Mouse (Mus musculus) liver, postnatal 0 days (tissue): ENCODE measurements around the gene Spata16. TPM values are rescaled to one million over a fixed set of nuclear protein-coding genes. Genes with fewer than 3 reads are reported as not detected.

Experiments used
- ATAC-seq: fragments of 200-750 bp; cut with Nextera tagmentation; 2 replicates; pipeline ENCODE4 v1.8.0; 2017; ENCODE audit warnings: mild to moderate bottlenecking, moderate library complexity
- DNase-seq: peaks from one replicate; pipeline ENCODE4 v3.0.0-alpha.2; 2016
- H3K27ac ChIP-seq: fragments of 300-500 bp; sonication (generic); 2 replicates; pipeline ENCODE4 v1.5.1; 2014; ENCODE audit warnings: antibody characterized with exemption, moderate library complexity, mild to moderate bottlenecking, low read depth
- H3K27me3 ChIP-seq: fragments of 300-500 bp; sonication (generic); 2 replicates; pipeline ENCODE4 v1.6.1; 2014; ENCODE audit warnings: low read length, control low read depth, mixed read lengths; ENCODE audit not compliant: insufficient read depth
- H3K36me3 ChIP-seq: fragments of 300-500 bp; sonication (generic); replicated peaks from 2 replicates; pipeline ENCODE4 v1.6.1; 2014; ENCODE audit warnings: mild to moderate bottlenecking, control low read depth, low read length, moderate library complexity, mixed read lengths; ENCODE audit not compliant: insufficient read depth
- H3K4me1 ChIP-seq: fragments of 300-500 bp; sonication (generic); 2 replicates; pipeline ENCODE4 v1.6.1; 2014; ENCODE audit warnings: antibody characterized with exemption, mild to moderate bottlenecking, control low read depth; ENCODE audit not compliant: insufficient read depth
- H3K4me2 ChIP-seq: fragments of 300-500 bp; sonication (generic); 2 replicates; pipeline ENCODE4 v1.6.1; 2014; ENCODE audit warnings: low read depth, mild to moderate bottlenecking, low read length, moderate library complexity, mixed read lengths
- H3K4me3 ChIP-seq: fragments of 300-500 bp; sonication (generic); 2 replicates; pipeline ENCODE4 v1.5.1; 2014; ENCODE audit warnings: low read depth, low read length
- H3K9ac ChIP-seq: fragments of 300-500 bp; sonication (generic); replicated peaks from 2 replicates; pipeline ENCODE4 v1.6.1; 2014; ENCODE audit warnings: mild to moderate bottlenecking, moderate library complexity
- H3K9me3 ChIP-seq: fragments of 300-500 bp; sonication (generic); 2 replicates; pipeline ENCODE4 v1.6.1; 2016; ENCODE audit warnings: mild to moderate bottlenecking, control low read depth, low read length, mixed read lengths
- CTCF ChIP-seq: sonication (generic); IDR thresholded peaks from 2 replicates; pipeline ENCODE4 v1.5.1; 2016; ENCODE audit warnings: antibody characterized with exemption, low read depth
- EP300 ChIP-seq: IDR thresholded peaks from 2 replicates; pipeline ENCODE4 v1.6.1; 2016; ENCODE audit warnings: antibody characterized with exemption, low read depth, mild to moderate bottlenecking
- WGBS: fragments of 180-500 bp; shearing (Covaris S2); extraction: QIAGEN DNeasy Blood & Tissue Kit; methylation state at CpG from one replicate; pipeline ENCODE4 v1.1.7; 2014; ENCODE audit not compliant: insufficient replicate concordance; 5-methylcytosine and 5-hydroxymethylcytosine counted together
- polyA plus RNA-seq: library from polyadenylated mRNA; unstranded; fragments of >200 nt; fragmentation: Nextera tagmentation; extraction: Ambion mirVana; gene quantifications from 2 replicates; pipeline ENCODE4 v1.2.1, GENCODE M21; 2015

Spata16 gene
- polyA plus RNA-seq, 1 experiment from 2014 or later = not detected

GRCm38 (mm10) chr3:26933079-26933478 lies 295.7 kb downstream of the Spata16 start:
- no peak overlapping the region for H3K4me2 ChIP-seq
- no peak for DNase-seq
- TF ChIP-seq EP300 = no peak
- no peak for TF ChIP-seq CTCF
- H3K27me3 ChIP-seq = no peaks in the 10 kb centered on the region
- no peak overlapping the region for H3K9ac ChIP-seq
- no peaks in the 10 kb centered on the region for H3K36me3 ChIP-seq
- H3K27ac ChIP-seq = no peak overlapping the region
- ATAC-seq = no peak
- H3K4me3 ChIP-seq = no peak overlapping the region
- H3K4me1 ChIP-seq = no peaks in the 10 kb centered on the region
- no peaks in the 10 kb centered on the region for H3K9me3 ChIP-seq
- 80% methylated on average over 3 of the region's 3 CpGs for WGBS

DNA sequence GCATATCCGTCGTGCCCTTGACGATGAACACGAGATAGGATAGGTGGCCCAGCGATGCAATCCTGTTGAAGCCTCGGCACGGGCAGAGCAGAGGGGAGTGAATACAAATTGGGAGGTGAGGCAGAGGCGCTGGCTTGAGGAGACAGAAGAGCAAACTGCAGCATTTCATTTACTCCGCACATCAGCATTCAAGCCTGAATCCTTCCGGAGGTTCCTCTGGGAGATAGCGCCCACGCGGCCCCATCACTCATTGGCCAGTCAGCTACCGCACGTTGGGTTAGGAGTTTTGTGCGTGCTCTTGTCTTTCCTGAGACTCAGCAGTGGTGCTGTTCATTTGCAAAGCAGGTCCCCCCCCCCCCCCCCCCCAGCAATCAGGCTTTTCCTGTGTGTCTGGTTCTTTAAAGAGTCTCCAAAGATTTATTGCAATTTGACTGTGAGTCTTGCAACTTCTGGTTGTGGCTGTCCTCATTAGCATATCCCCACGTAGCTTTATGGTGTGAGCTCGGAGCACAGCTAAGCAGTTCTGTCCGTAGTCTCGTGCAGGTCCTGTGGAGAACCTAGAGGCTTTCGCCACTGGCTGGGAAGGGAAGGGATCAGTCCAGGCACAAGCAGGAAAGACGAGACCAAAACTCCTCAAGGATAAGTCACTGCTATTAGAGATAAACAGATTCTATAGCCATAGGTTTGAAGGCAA lies 299.6 kb downstream of the Spata16 start:
- Histone ChIP-seq H3K27ac (no peak overlapping the region), H3K36me3 (no peaks in the 10 kb centered on the region), H3K4me2 (no peak overlapping the region), H3K4me3 (no peak overlapping the region), H3K9me3 (no peaks in the 10 kb centered on the region), H3K9ac (no peak overlapping the region), H3K4me1 (no peaks in the 10 kb centered on the region), H3K27me3 (no peaks in the 10 kb centered on the region)
- 63% methylated on average over 22 of the region's 22 CpGs for WGBS
- DNase-seq (no peak), ATAC-seq (no peak)
- TF ChIP-seq EP300 (no peak), CTCF (no peak)

GRCm38 (mm10) chr3:26966776-26967175 lies 329.4 kb downstream of the Spata16 start:
- WGBS = 71% methylated on average over 5 of the region's 5 CpGs
- TF ChIP-seq CTCF (no peak), EP300 (no peak)
- H3K36me3 ChIP-seq = no peaks in the 10 kb centered on the region
- no peak for ATAC-seq
- H3K9ac ChIP-seq = no peak overlapping the region
- H3K4me2 ChIP-seq = no peak overlapping the region
- H3K4me3 ChIP-seq = no peak overlapping the region
- no peak overlapping the region for H3K27ac ChIP-seq
- H3K4me1 ChIP-seq = no peaks in the 10 kb centered on the region
- H3K27me3 ChIP-seq = no peaks in the 10 kb centered on the region
- H3K9me3 ChIP-seq = no peaks in the 10 kb centered on the region
- no peak for DNase-seq

DNA sequence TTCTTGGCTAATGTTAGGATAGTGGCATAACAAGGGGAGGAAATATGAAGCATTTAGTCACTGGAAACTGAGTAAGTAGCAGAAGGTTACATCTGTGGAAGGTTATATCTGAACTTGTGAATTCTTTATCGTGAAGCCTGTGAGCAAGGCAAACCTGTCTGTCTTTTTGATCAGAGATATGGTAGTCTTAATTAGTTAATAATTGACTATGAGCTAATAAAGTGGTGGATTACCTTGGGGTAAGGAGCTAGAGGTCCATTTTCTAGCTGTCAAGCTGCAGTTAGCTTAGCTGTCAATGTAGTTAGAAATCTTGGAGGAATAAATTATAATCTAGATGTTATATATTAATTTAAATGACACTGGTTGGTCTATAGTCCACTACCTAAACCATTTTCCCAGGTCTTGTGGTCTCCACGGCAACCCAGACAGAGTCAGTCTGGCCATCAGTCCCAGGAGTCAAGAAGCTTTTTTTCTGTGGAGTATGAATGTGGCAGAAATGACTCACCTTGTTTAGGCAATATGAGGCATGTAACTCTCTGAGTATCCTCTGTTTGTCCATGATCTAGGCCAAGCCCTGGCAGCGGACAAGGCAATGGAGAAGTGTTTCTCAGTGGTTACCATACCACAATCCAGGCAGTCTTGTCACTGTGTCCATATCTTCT lies 331.6 kb downstream of the Spata16 start:
- Histone ChIP-seq H3K4me3 (no peak overlapping the region), H3K36me3 (no peaks in the 10 kb centered on the region), H3K4me2 (no peak overlapping the region), H3K9ac (no peak overlapping the region), H3K27ac (no peak overlapping the region), H3K9me3 (no peaks in the 10 kb centered on the region), H3K4me1 (no peaks in the 10 kb centered on the region), H3K27me3 (no peaks in the 10 kb centered on the region)
- DNase-seq (no peak), ATAC-seq (no peak)
- TF ChIP-seq CTCF (no peak), EP300 (no peak)
- 71% methylated on average over 3 of the region's 3 CpGs for WGBS

DNA sequence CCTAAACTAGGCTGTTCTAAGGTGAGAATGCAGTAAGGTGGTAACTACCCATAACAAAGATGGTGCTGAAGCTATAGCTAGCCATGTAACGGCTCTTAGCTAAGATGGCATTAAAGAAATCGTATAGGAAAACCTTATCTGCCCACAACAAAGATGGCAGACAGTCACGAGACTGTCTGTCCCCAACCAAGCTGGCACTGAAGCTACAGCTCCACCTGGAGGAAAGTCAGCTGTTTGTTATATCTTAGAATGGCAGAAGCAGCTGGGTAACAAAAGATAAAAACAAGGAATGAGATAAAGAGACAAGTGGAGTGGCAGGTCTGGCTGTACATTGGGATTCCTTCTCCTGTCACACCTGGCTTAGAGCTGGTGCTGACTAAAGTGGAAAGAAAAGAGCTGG lies 333.1 kb downstream of the Spata16 start:
- ATAC-seq (no peak), DNase-seq (no peak)
- Histone ChIP-seq H3K36me3 (no peaks in the 10 kb centered on the region), H3K9ac (no peak overlapping the region), H3K4me2 (no peak overlapping the region), H3K9me3 (no peaks in the 10 kb centered on the region), H3K27me3 (no peaks in the 10 kb centered on the region), H3K27ac (no peak overlapping the region), H3K4me1 (no peaks in the 10 kb centered on the region), H3K4me3 (no peak overlapping the region)
- 64% methylated on average over 3 of the region's 3 CpGs for WGBS
- TF ChIP-seq EP300 (no peak), CTCF (no peak)

GRCm38 (mm10) chr3:26971276-26971675 lies 333.9 kb downstream of the Spata16 start:
- ATAC-seq = no peak

More at GRCm38 (mm10) chr3:26971276-26971675, 333.9 kb downstream of the Spata16 start:
- TF ChIP-seq EP300 (no peak), CTCF (no peak)
- no peaks in the 10 kb centered on the region for H3K36me3 ChIP-seq
- H3K27me3 ChIP-seq = no peaks in the 10 kb centered on the region
- H3K27ac ChIP-seq = no peak overlapping the region
- no peak overlapping the region for H3K4me3 ChIP-seq
- H3K9ac ChIP-seq = no peak overlapping the region
- no peak for DNase-seq
- no peaks in the 10 kb centered on the region for H3K4me1 ChIP-seq
- H3K4me2 ChIP-seq = no peak overlapping the region
- H3K9me3 ChIP-seq = no peaks in the 10 kb centered on the region
- WGBS = 17% methylated on average over 1 of the region's 1 CpGs
